ENCODE assay signal across 7 mouse cellular contexts in the genomic region with DNA sequence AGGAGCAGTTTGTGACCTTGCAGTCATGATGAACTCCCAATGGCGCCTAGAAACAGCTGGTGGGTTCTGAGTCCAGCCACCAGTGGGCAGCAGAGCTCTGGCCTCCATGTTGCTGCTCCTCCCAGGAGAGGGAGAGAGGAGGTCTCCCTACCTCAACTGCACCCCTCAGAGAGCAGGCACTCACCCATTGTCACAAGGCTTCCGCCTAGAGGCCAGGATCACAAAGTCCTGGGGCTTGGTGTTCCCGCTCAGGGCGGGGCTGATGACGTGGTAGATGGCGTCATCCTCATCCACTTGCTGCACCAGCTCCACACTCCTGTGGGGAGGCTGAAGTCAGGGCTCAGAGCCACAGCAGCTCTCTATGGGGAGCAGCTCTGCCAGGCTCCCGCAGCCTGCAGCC. TPM values are rescaled to one million over a fixed set of nuclear protein-coding genes. Genes with fewer than 3 reads are reported as not detected.
DNase-seq lines count a peak whose midpoint lies in the region; ATAC-seq and TF ChIP-seq lines count a peak whose summit lies in the region.

No protein-coding gene starts in this region.

- H3K4me3 ChIP-seq in intestine, postnatal 0 days (ENCODE audit: low read depth, low read length): no peak overlapping the region
- peak overlapping the region; percentile 26 for H3K4me3 ChIP-seq in midbrain, embryonic 10.5 days
- peak overlapping the region; percentile 5; the same call in 1 of the 2 replicates for H3K4me3 ChIP-seq in small intestine, adult 2 months (ENCODE audit: low read depth, low read length)

- TF ChIP-seq CTCF in intestine, postnatal 0 days (IDR thresholded peaks at IDR 0.05; ENCODE audit: low read depth): peak; percentile 95
- TF ChIP-seq CTCF in small intestine, adult 2 months (IDR thresholded peaks at IDR 0.05; ENCODE audit: extremely low read depth, insufficient read length, insufficient replicate concordance, low read depth, low read length): peak; percentile 62; the same call in 1 of the 2 replicates

- WGBS in intestine, postnatal 0 days: 16% methylated on average over 7 of the region's 7 CpGs
- WGBS in midbrain, embryonic 10.5 days: 3% methylated on average over 7 of the region's 7 CpGs
- WGBS in small intestine, adult 2 months: 30% methylated on average over 7 of the region's 7 CpGs

- intact Hi-C loops in left cerebral cortex, postnatal 36 days (cut with DNase I): loop anchor here (5.0 kb wide), 1 partner anchor 78 kb away; no protein-coding TSS in a partner anchor

- peaks cover 45% of the 10 kb centered on the region for H3K36me3 ChIP-seq in intestine, postnatal 0 days (ENCODE audit: control insufficient read depth, insufficient read depth)
- no peaks in the 10 kb centered on the region for H3K36me3 ChIP-seq in midbrain, embryonic 10.5 days
- peaks cover 54% of the 10 kb centered on the region for H3K36me3 ChIP-seq in small intestine, adult 2 months (ENCODE audit: control insufficient read depth, insufficient read depth, low read length)

- no peaks in the 10 kb centered on the region for H3K27me3 ChIP-seq in intestine, postnatal 0 days (replicated peaks; ENCODE audit: control insufficient read depth, insufficient read depth, low read length)
- H3K27me3 ChIP-seq in midbrain, embryonic 10.5 days (ENCODE audit: low read depth, poor library complexity, severe bottlenecking): no peaks in the 10 kb centered on the region
- H3K27me3 ChIP-seq in small intestine, adult 2 months (ENCODE audit: control insufficient read depth, insufficient read depth, low read length): no peaks in the 10 kb centered on the region

- no peak for TF ChIP-seq POLR2A in small intestine, adult 2 months (IDR thresholded peaks at IDR 0.05; ENCODE audit: low read depth, low read length)

- ATAC-seq in intestine, postnatal 0 days: peak; percentile 90

- DNase-seq in adrenal gland, postnatal 14 days: peak; percentile 83
- DNase-seq in embryo, embryonic 11.5 days (ENCODE audit: low read depth, low spot score): peak; percentile 61
- DNase-seq in gastrocnemius, postnatal 4 days (ENCODE audit: low spot score in 2 of 2): peak; percentile 32 to 56
- peak; percentile 76 to 81 for DNase-seq in left cerebral cortex, postnatal 36 days (ENCODE audit: low spot score in 2 of 2)
- DNase-seq in midbrain, embryonic 10.5 days (ENCODE audit: low spot score): peak; percentile 82

- H3K9me3 ChIP-seq in intestine, postnatal 0 days (ENCODE audit: control insufficient read depth): no peaks in the 10 kb centered on the region
- H3K9me3 ChIP-seq in midbrain, embryonic 10.5 days (replicated peaks): no peaks in the 10 kb centered on the region

- H3K27ac ChIP-seq in intestine, postnatal 0 days (ENCODE audit: low read depth, low read length): peak overlapping the region; percentile 58; the same call in 1 of the 2 replicates
- H3K27ac ChIP-seq in midbrain, embryonic 10.5 days (replicated peaks): peak overlapping the region; percentile 83
- no peak overlapping the region for H3K27ac ChIP-seq in small intestine, adult 2 months (ENCODE audit: insufficient read depth, low read depth, low read length)

- peak overlapping the region; percentile 35 for H3K4me2 ChIP-seq in intestine, postnatal 0 days (replicated peaks; ENCODE audit: low read depth)

- H3K4me1 ChIP-seq in intestine, postnatal 0 days (replicated peaks; ENCODE audit: control insufficient read depth, insufficient read depth, low read length): 0 out of 2 replicates have a peak, but pooled peaks cover 12% of the 10 kb centered on the region
- peaks cover 28% of the 10 kb centered on the region for H3K4me1 ChIP-seq in midbrain, embryonic 10.5 days
- H3K4me1 ChIP-seq in small intestine, adult 2 months (ENCODE audit: control insufficient read depth, insufficient read depth, insufficient read length, low read length): peaks cover 8% of the 10 kb centered on the region

- H3K9ac ChIP-seq in intestine, postnatal 0 days (ENCODE audit: low read depth, low read length): no peak overlapping the region

RNA-seq across cellular contexts. Expression of gene Fam151a, which starts 16.0 kb away (rescaled TPM):
- 0.26 TPM in 1 of 2 replicates, not detected in the other for total RNA-seq in adrenal gland, postnatal 14 days (2021)
- not detected for total RNA-seq in gastrocnemius, postnatal 4 days (2021)
- polyA plus RNA-seq in intestine, postnatal 0 days (2015; fragmentation: Nextera tagmentation; extraction: Ambion mirVana): 0.25 and 0.31 TPM in 2 replicates
- total RNA-seq in left cerebral cortex, postnatal 36 days (2021): not detected
- not detected in 2 replicates for polyA plus RNA-seq in midbrain, embryonic 10.5 days (2016; fragmentation: Nextera tagmentation; extraction: Ambion mirVana)
- 1.4 and 449 TPM in 2 replicates for polyA plus RNA-seq in small intestine, adult 2 months (2012; rRNA removed)

RNA-seq across cellular contexts. Expression of gene Mroh7, which starts 19.0 kb away (rescaled TPM):
- total RNA-seq in adrenal gland, postnatal 14 days (2021): 0.41 and 2.9 TPM in 2 replicates
- 1 to 10 TPM in 1 of 2 experiments, under 1 TPM in 1; 0.52 to 1.2 TPM for total RNA-seq in gastrocnemius, postnatal 4 days (2021)
- polyA plus RNA-seq in intestine, postnatal 0 days (2015; fragmentation: Nextera tagmentation; extraction: Ambion mirVana): 0.33 TPM in 2 replicates
- total RNA-seq in left cerebral cortex, postnatal 36 days (2021): 1 to 10 TPM; 2.2 to 4.1 TPM
- 0.04 and 0.05 TPM in 2 replicates for polyA plus RNA-seq in midbrain, embryonic 10.5 days (2016; fragmentation: Nextera tagmentation; extraction: Ambion mirVana)
- polyA plus RNA-seq in small intestine, adult 2 months (2012; rRNA removed): 1.0 and 17.2 TPM in 2 replicates

RNA-seq across cellular contexts. Expression of gene Acot11, which starts 55.1 kb away (rescaled TPM):
- total RNA-seq in adrenal gland, postnatal 14 days (2021): 55.2 and 61.6 TPM in 2 replicates
- total RNA-seq in gastrocnemius, postnatal 4 days (2021): 10 to 100 TPM; 12.3 to 15.8 TPM
- polyA plus RNA-seq in intestine, postnatal 0 days (2015; fragmentation: Nextera tagmentation; extraction: Ambion mirVana): 7.8 and 7.9 TPM in 2 replicates
- 10 to 100 TPM; 43.0 to 51.2 TPM for total RNA-seq in left cerebral cortex, postnatal 36 days (2021)
- 2.0 and 2.2 TPM in 2 replicates for polyA plus RNA-seq in midbrain, embryonic 10.5 days (2016; fragmentation: Nextera tagmentation; extraction: Ambion mirVana)
- polyA plus RNA-seq in small intestine, adult 2 months (2012; rRNA removed): 24.9 and 32.1 TPM in 2 replicates
